Mouse (Mus musculus) hindbrain, embryonic 13.5 days (tissue): ENCODE data around the gene Rfc3. TPM values are rescaled to one million over a fixed set of nuclear protein-coding genes. Genes with fewer than 3 reads are reported as not detected.

Experiments
- polyA plus RNA-seq: library from polyadenylated mRNA; unstranded; fragments of >200 nt; fragmentation: Nextera tagmentation; extraction: Ambion mirVana; gene quantifications from 2 replicates; pipeline ENCODE4 v1.2.1, GENCODE M21; 2015

Rfc3 gene
- polyA plus RNA-seq, 1 experiment from 2014 or later: 70.6 TPM

Other genes with a start within 250 kb of the Rfc3 start
- not detected in 2 replicates for gene Gm42906, start 223.1 kb downstream of the Rfc3 start, polyA plus RNA-seq
- gene Vmn2r18, start 45.2 kb downstream of the Rfc3 start, polyA plus RNA-seq: 0.06 TPM in 1 of 2 replicates, not detected in the other